Mouse (Mus musculus): ENCODE measurements around the gene Car4. TPM values are rescaled to one million over a fixed set of nuclear protein-coding genes. Genes with fewer than 3 reads are reported as not detected.
A peak's percentile ranks its signal among the peaks of the same experiment; 100 is the strongest.

Gene Car4
- polyA plus RNA-seq, 1 experiment from 2014 or later: 0.48 TPM

DNA sequence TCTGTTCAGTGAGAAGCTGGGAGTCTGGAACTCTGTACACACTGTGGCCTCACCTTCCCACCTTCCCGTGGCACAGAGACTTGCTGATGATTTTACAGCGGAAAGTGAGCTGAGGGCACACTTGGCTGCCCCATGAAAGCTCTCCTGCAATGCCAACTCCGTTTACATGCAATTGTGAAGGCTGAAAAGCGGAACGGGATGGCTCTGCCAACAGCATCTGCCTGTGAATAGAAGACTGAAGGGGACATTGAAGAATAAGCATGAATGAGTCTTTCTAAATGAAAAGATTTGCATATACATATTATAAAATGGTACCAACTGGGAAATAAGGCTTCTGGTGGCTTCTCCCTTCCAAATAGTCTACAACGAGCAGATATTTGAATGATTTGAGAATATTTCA is 10.4 kb upstream of the Car4 start:
- no peak overlapping the region for H3K27ac ChIP-seq (ENCODE audit: low read length)
- H3K4me1 ChIP-seq (ENCODE audit: control insufficient read depth, insufficient read depth, low read length): 0 out of 2 replicates have a peak, but pooled peaks cover 2% of the 10 kb centered on the region
- ATAC-seq (ENCODE audit: insufficient number of reproducible peaks, insufficient read depth, low FRiP score, low read depth): no peak
- H3K9ac ChIP-seq (replicated peaks; ENCODE audit: low read depth, low read length): no peak overlapping the region
- H3K4me3 ChIP-seq (ENCODE audit: low read depth, low read length): no peak overlapping the region
- H3K27me3 ChIP-seq (ENCODE audit: control insufficient read depth, insufficient read depth, low read length): no peaks in the 10 kb centered on the region
- no peak overlapping the region for H3K4me2 ChIP-seq (replicated peaks; ENCODE audit: low read depth, low read length)
- no peaks in the 10 kb centered on the region for H3K36me3 ChIP-seq (ENCODE audit: control insufficient read depth, insufficient read depth, low read length)
- no peaks in the 10 kb centered on the region for H3K9me3 ChIP-seq (ENCODE audit: control insufficient read depth, low read depth, low read length)
- WGBS: 75% methylated on average over 6 of the region's 6 CpGs

DNA sequence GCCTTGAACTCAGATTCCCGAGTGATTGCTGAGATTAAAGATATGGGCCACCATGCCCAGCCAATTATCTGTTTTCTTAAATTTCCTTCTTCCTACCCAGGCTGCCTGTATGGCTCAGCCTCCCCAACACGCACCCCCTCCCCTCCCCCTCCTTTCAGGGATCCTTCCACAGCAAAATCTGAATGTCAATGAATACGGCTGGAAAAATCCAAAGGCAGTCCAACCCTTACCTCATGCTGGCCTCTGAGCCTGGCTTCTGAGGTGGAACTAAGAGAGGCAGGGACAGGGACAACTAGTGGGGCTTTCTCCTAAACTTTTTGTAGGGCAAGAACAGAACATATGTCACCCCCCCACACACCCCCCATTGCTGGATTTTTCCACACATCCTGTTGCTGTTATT is 9.5 kb upstream of the Car4 start:
- Histone ChIP-seq H3K27ac (ENCODE audit: low read length) (no peak overlapping the region), H3K9ac (replicated peaks; ENCODE audit: low read depth, low read length) (no peak overlapping the region), H3K36me3 (ENCODE audit: control insufficient read depth, insufficient read depth, low read length) (no peaks in the 10 kb centered on the region), H3K4me2 (replicated peaks; ENCODE audit: low read depth, low read length) (no peak overlapping the region), H3K4me1 (ENCODE audit: control insufficient read depth, insufficient read depth, low read length) (0 out of 2 replicates have a peak, but pooled peaks cover 2% of the 10 kb centered on the region), H3K9me3 (ENCODE audit: control insufficient read depth, low read depth, low read length) (no peaks in the 10 kb centered on the region), H3K4me3 (ENCODE audit: low read depth, low read length) (no peak overlapping the region), H3K27me3 (ENCODE audit: control insufficient read depth, insufficient read depth, low read length) (no peaks in the 10 kb centered on the region)
- 58% methylated on average over 3 of the region's 3 CpGs for WGBS
- no peak for ATAC-seq (ENCODE audit: insufficient number of reproducible peaks, insufficient read depth, low FRiP score, low read depth)

DNA sequence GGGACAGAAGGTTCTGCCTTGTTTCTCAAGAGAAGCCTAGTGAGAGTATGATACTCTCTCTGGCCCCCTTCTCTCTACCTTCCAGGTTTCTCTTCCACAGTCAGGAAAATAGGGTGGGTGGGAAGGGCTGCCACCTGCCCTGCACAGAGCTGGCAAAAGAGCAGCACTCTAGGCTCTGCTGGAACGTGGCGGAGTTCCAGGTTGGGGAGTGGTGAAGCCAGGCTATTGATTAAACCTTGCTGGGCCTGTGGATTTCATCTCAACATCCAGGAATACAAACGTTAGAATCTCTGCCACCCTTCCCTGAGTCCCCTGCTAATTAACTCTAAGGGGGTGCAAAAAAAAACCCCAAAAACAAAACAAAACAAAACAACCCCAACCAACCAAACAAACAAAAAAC is 9.1 kb upstream of the Car4 start:
- no peaks in the 10 kb centered on the region for H3K9me3 ChIP-seq (ENCODE audit: control insufficient read depth, low read depth, low read length)
- no peak overlapping the region for H3K4me2 ChIP-seq (replicated peaks; ENCODE audit: low read depth, low read length)
- no peak overlapping the region for H3K4me3 ChIP-seq (ENCODE audit: low read depth, low read length)
- ATAC-seq (ENCODE audit: insufficient number of reproducible peaks, insufficient read depth, low FRiP score, low read depth): no peak
- H3K36me3 ChIP-seq (ENCODE audit: control insufficient read depth, insufficient read depth, low read length): no peaks in the 10 kb centered on the region
- H3K27ac ChIP-seq (ENCODE audit: low read length): no peak overlapping the region
- WGBS: 45% methylated on average over 3 of the region's 3 CpGs
- H3K27me3 ChIP-seq (ENCODE audit: control insufficient read depth, insufficient read depth, low read length): no peaks in the 10 kb centered on the region
- no peak overlapping the region for H3K9ac ChIP-seq (replicated peaks; ENCODE audit: low read depth, low read length)
- 0 out of 2 replicates have a peak, but pooled peaks cover 2% of the 10 kb centered on the region for H3K4me1 ChIP-seq (ENCODE audit: control insufficient read depth, insufficient read depth, low read length)

DNA sequence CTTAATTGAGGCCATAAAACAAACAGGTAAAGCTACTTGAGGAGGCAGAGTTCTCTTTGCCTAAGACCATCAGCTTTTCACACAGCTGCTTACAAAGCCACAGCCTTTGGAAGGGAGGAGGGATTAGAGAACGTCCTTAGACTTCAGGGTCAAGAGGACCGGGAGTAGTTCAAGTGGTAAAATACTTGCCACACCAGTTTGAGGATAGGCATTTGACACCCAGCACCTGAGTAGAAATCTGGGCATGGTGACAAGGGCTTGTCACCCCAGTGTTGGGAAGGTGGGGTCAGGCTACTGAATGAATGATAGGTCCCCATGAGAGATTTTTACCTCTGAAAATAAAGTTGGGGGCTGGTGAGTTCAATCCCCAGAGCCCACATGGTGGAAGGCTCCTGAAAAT is 5.0 kb upstream of the Car4 start:
- Histone ChIP-seq H3K9me3 (ENCODE audit: control insufficient read depth, low read depth, low read length) (no peaks in the 10 kb centered on the region), H3K27ac (ENCODE audit: low read length) (no peak overlapping the region), H3K4me3 (ENCODE audit: low read depth, low read length) (no peak overlapping the region), H3K4me1 (ENCODE audit: control insufficient read depth, insufficient read depth, low read length) (peaks cover 2% of the 10 kb centered on the region; the same call in 1 of the 2 replicates), H3K27me3 (ENCODE audit: control insufficient read depth, insufficient read depth, low read length) (peaks cover 7% of the 10 kb centered on the region; the same call in 1 of the 2 replicates), H3K4me2 (replicated peaks; ENCODE audit: low read depth, low read length) (no peak overlapping the region), H3K9ac (replicated peaks; ENCODE audit: low read depth, low read length) (no peak overlapping the region), H3K36me3 (ENCODE audit: control insufficient read depth, insufficient read depth, low read length) (no peaks in the 10 kb centered on the region)
- ATAC-seq (ENCODE audit: insufficient number of reproducible peaks, insufficient read depth, low FRiP score, low read depth): no peak
- 36% methylated on average over 2 of the region's 2 CpGs for WGBS

- no peak for ATAC-seq (ENCODE audit: insufficient number of reproducible peaks, insufficient read depth, low FRiP score, low read depth)
- Histone ChIP-seq H3K4me3 (ENCODE audit: low read depth, low read length) (no peak overlapping the region), H3K4me2 (replicated peaks; ENCODE audit: low read depth, low read length) (no peak overlapping the region), H3K27ac (ENCODE audit: low read length) (no peak overlapping the region), H3K27me3 (ENCODE audit: control insufficient read depth, insufficient read depth, low read length) (peaks cover 14% of the 10 kb centered on the region; the same call in 1 of the 2 replicates), H3K9ac (replicated peaks; ENCODE audit: low read depth, low read length) (no peak overlapping the region), H3K36me3 (ENCODE audit: control insufficient read depth, insufficient read depth, low read length) (no peaks in the 10 kb centered on the region), H3K4me1 (ENCODE audit: control insufficient read depth, insufficient read depth, low read length) (peaks cover 5% of the 10 kb centered on the region; the same call in 1 of the 2 replicates), H3K9me3 (ENCODE audit: control insufficient read depth, low read depth, low read length) (no peaks in the 10 kb centered on the region)
- WGBS: 29% methylated on average over 5 of the region's 5 CpGs
These were observed 1.2 kb upstream of the Car4 start for GRCm38 (mm10) chr11:84956400-84956799.

GRCm38 (mm10) chr11:84957171-84957570 is 415 bp upstream of the Car4 start:
- Histone ChIP-seq H3K4me3 (ENCODE audit: low read depth, low read length) (peak overlapping the region; percentile 23), H3K9ac (replicated peaks; ENCODE audit: low read depth, low read length) (no peak overlapping the region), H3K27ac (ENCODE audit: low read length) (no peak overlapping the region), H3K9me3 (ENCODE audit: control insufficient read depth, low read depth, low read length) (no peaks in the 10 kb centered on the region), H3K4me1 (ENCODE audit: control insufficient read depth, insufficient read depth, low read length) (peaks cover 5% of the 10 kb centered on the region; the same call in 1 of the 2 replicates), H3K4me2 (replicated peaks; ENCODE audit: low read depth, low read length) (peak overlapping the region; percentile 39), H3K27me3 (ENCODE audit: control insufficient read depth, insufficient read depth, low read length) (peaks cover 14% of the 10 kb centered on the region; the same call in 1 of the 2 replicates), H3K36me3 (ENCODE audit: control insufficient read depth, insufficient read depth, low read length) (no peaks in the 10 kb centered on the region)
- WGBS: 10% methylated on average over 15 of the region's 15 CpGs
- no peak for ATAC-seq (ENCODE audit: insufficient number of reproducible peaks, insufficient read depth, low FRiP score, low read depth)

- WGBS: 5% methylated on average over 11 of the region's 11 CpGs
- Histone ChIP-seq H3K4me1 (ENCODE audit: control insufficient read depth, insufficient read depth, low read length) (peaks cover 5% of the 10 kb centered on the region; the same call in 1 of the 2 replicates), H3K9ac (replicated peaks; ENCODE audit: low read depth, low read length) (no peak overlapping the region), H3K27me3 (ENCODE audit: control insufficient read depth, insufficient read depth, low read length) (peaks cover 14% of the 10 kb centered on the region; the same call in 1 of the 2 replicates), H3K9me3 (ENCODE audit: control insufficient read depth, low read depth, low read length) (no peaks in the 10 kb centered on the region), H3K4me3 (ENCODE audit: low read depth, low read length) (peak overlapping the region; percentile 23), H3K27ac (ENCODE audit: low read length) (no peak overlapping the region), H3K36me3 (ENCODE audit: control insufficient read depth, insufficient read depth, low read length) (no peaks in the 10 kb centered on the region), H3K4me2 (replicated peaks; ENCODE audit: low read depth, low read length) (peak overlapping the region; percentile 39)
- no peak for ATAC-seq (ENCODE audit: insufficient number of reproducible peaks, insufficient read depth, low FRiP score, low read depth)
These were observed 665 bp downstream of the Car4 start for GRCm38 (mm10) chr11:84958271-84958630.

DNA sequence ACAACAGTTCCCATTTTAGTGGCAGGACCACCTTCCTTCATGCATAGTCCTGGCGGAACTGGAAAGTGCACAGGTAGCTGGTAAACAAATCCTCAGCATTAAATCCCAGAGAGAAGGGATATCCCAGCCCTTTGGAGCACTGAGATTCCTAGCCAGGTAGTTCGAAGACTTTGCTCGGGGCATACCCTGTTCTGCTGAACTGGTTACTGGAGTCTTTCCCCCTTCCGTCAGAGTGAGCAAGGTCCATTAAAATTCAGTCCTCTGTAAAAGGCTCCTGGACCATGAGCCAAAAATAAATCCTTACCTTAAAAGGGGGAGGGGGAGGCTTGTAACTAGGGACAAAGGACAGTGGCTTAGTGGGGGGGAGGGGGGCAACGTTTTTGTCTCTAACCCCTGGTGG is 1.6 kb downstream of the Car4 start:
- no peak for ATAC-seq (ENCODE audit: insufficient number of reproducible peaks, insufficient read depth, low FRiP score, low read depth)
- Histone ChIP-seq H3K27ac (ENCODE audit: low read length) (no peak overlapping the region), H3K4me3 (ENCODE audit: low read depth, low read length) (no peak overlapping the region), H3K4me1 (ENCODE audit: control insufficient read depth, insufficient read depth, low read length) (peaks cover 5% of the 10 kb centered on the region; the same call in 1 of the 2 replicates), H3K36me3 (ENCODE audit: control insufficient read depth, insufficient read depth, low read length) (no peaks in the 10 kb centered on the region), H3K9ac (replicated peaks; ENCODE audit: low read depth, low read length) (no peak overlapping the region), H3K4me2 (replicated peaks; ENCODE audit: low read depth, low read length) (no peak overlapping the region), H3K9me3 (ENCODE audit: control insufficient read depth, low read depth, low read length) (no peaks in the 10 kb centered on the region), H3K27me3 (ENCODE audit: control insufficient read depth, insufficient read depth, low read length) (peaks cover 14% of the 10 kb centered on the region; the same call in 1 of the 2 replicates)
- 35% methylated on average over 5 of the region's 5 CpGs for WGBS

DNA sequence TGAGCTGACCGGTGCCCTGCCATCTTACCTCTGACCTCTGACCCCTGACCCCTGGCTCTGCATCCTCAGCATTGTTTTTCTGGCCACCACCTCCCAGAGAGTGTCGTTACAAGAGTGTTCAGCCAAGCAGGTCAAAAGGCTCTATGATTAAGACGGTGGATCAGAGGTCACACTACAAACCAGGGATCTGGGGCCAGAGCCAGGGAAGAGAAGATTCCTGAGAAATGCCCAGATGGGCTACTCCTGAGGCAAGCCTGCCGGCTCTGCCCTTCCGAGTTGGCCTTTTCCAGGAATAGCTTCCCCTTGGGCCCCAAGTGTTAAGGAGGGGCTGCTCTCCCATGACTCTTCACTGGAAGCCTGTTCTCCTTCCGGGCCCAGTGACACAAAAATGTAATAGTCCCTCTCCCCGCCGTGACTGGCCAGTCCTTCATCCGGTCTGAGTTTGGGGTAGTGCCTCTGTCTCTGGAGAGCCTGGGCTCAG is 2.2 kb downstream of the Car4 start:
- peaks cover 5% of the 10 kb centered on the region; the same call in 1 of the 2 replicates for H3K4me1 ChIP-seq (ENCODE audit: control insufficient read depth, insufficient read depth, low read length)
- no peak overlapping the region for H3K27ac ChIP-seq (ENCODE audit: low read length)
- no peak overlapping the region for H3K4me3 ChIP-seq (ENCODE audit: low read depth, low read length)
- H3K27me3 ChIP-seq (ENCODE audit: control insufficient read depth, insufficient read depth, low read length): peaks cover 14% of the 10 kb centered on the region; the same call in 1 of the 2 replicates
- H3K9me3 ChIP-seq (ENCODE audit: control insufficient read depth, low read depth, low read length): no peaks in the 10 kb centered on the region
- no peak overlapping the region for H3K9ac ChIP-seq (replicated peaks; ENCODE audit: low read depth, low read length)
- H3K36me3 ChIP-seq (ENCODE audit: control insufficient read depth, insufficient read depth, low read length): no peaks in the 10 kb centered on the region
- no peak for ATAC-seq (ENCODE audit: insufficient number of reproducible peaks, insufficient read depth, low FRiP score, low read depth)
- WGBS: 8% methylated on average over 9 of the region's 9 CpGs
- H3K4me2 ChIP-seq (replicated peaks; ENCODE audit: low read depth, low read length): no peak overlapping the region

Data from stomach, embryonic 14.5 days (tissue).